Mouse (Mus musculus) heart, postnatal 0 days (tissue): ENCODE data around the gene Isg20. TPM values are rescaled to one million over a fixed set of nuclear protein-coding genes. Genes with fewer than 3 reads are reported as not detected.

Source experiments
- ATAC-seq: fragments of 200-750 bp; cut with Nextera tagmentation; 2 replicates; pipeline ENCODE4 v1.8.0; 2017; ENCODE audit warnings: low read depth, moderate number of reproducible peaks, moderate library complexity; ENCODE audit not compliant: insufficient read depth
- DNase-seq: peaks from one replicate; pipeline ENCODE4 v3.0.0-alpha.2; 2016; ENCODE audit warnings: low spot score
- H3K27ac ChIP-seq: fragments of 300-500 bp; sonication (generic); 2 replicates; pipeline ENCODE4 v1.5.1; 2014; ENCODE audit warnings: low read depth, mild to moderate bottlenecking
- H3K27me3 ChIP-seq: fragments of 300-500 bp; sonication (generic); 2 replicates; pipeline ENCODE4 v1.6.1; 2014; ENCODE audit warnings: low read length, mixed read lengths; ENCODE audit not compliant: control insufficient read depth, insufficient read depth
- H3K36me3 ChIP-seq: fragments of 300-500 bp; sonication (generic); replicated peaks from 2 replicates; pipeline ENCODE4 v1.6.1; 2014; ENCODE audit warnings: low read length, mixed read lengths; ENCODE audit not compliant: control insufficient read depth, insufficient read depth
- H3K4me1 ChIP-seq: fragments of 300-500 bp; sonication (generic); 2 replicates; pipeline ENCODE4 v1.6.1; 2014; ENCODE audit warnings: antibody characterized with exemption; ENCODE audit not compliant: control insufficient read depth, insufficient read depth
- H3K4me2 ChIP-seq: fragments of 300-500 bp; sonication (generic); 2 replicates; pipeline ENCODE4 v1.6.1; 2014; ENCODE audit warnings: low read depth, mild to moderate bottlenecking, low read length, moderate library complexity
- H3K4me3 ChIP-seq: fragments of 300-500 bp; sonication (generic); 2 replicates; pipeline ENCODE4 v1.5.1; 2014; ENCODE audit warnings: low read depth, low read length
- H3K9ac ChIP-seq: fragments of 300-500 bp; sonication (generic); replicated peaks from 2 replicates; pipeline ENCODE4 v1.6.1; 2014; ENCODE audit warnings: low read depth, low read length, mixed read lengths
- H3K9me3 ChIP-seq: fragments of 300-500 bp; sonication (generic); replicated peaks from 2 replicates; pipeline ENCODE4 v1.6.1; 2016; ENCODE audit warnings: low read length; ENCODE audit not compliant: control insufficient read depth
- CTCF ChIP-seq: IDR thresholded peaks from 2 replicates; pipeline ENCODE4 v1.5.1; 2016; ENCODE audit warnings: antibody characterized with exemption, control low read depth, low read depth
- EP300 ChIP-seq: IDR thresholded peaks from 2 replicates; pipeline ENCODE4 v1.6.1; 2016; ENCODE audit warnings: antibody characterized with exemption, low read depth
- WGBS: fragments of 180-500 bp; shearing (Covaris S2); extraction: QIAGEN DNeasy Blood & Tissue Kit; methylation state at CpG from one replicate; pipeline ENCODE4 v1.1.7; 2014; 5-methylcytosine and 5-hydroxymethylcytosine counted together
- polyA plus RNA-seq: library from polyadenylated mRNA; unstranded; fragments of >200 nt; fragmentation: Nextera tagmentation; extraction: Ambion mirVana; gene quantifications from 2 replicates; pipeline ENCODE4 v1.2.1, GENCODE M21; 2015
- total RNA-seq: library from RNA; depleted of rRNA; stranded (reverse); fragments of >200 nt; gene quantifications from 2 replicates; pipeline ENCODE4 v1.2.3, GENCODE M21; 2014; ENCODE audit warnings: low replicate concordance

The Isg20 gene
- total and polyA plus RNA-seq, 2 experiments from 2014 or later, result 0.31 to 5.2 TPM

- H3K27ac ChIP-seq, result no peak overlapping the region
- WGBS, result 82% methylated on average over 2 of the region's 2 CpGs
- DNase-seq (no peak), ATAC-seq (no peak)
- no peak for TF ChIP-seq EP300
- TF ChIP-seq CTCF, result no peak
- H3K4me1 ChIP-seq, result no peaks in the 10 kb centered on the region
- no peaks in the 10 kb centered on the region for H3K9me3 ChIP-seq
- H3K9ac ChIP-seq, result no peak overlapping the region
- H3K27me3 ChIP-seq, result no peaks in the 10 kb centered on the region
- no peak overlapping the region for H3K4me2 ChIP-seq
- H3K36me3 ChIP-seq, result peaks cover 43% of the 10 kb centered on the region
- no peak overlapping the region for H3K4me3 ChIP-seq
Measured at GRCm38 (mm10) chr7:78904175-78904574, 9.0 kb upstream of the Isg20 start.

GRCm38 (mm10) chr7:78909026-78909425 is 4.2 kb upstream of the Isg20 start:
- H3K9ac ChIP-seq, result no peak overlapping the region
- H3K4me3 ChIP-seq, result no peak overlapping the region
- peaks cover 29% of the 10 kb centered on the region; the same call in 1 of the 2 replicates for H3K36me3 ChIP-seq
- TF ChIP-seq EP300 (no peak), CTCF (no peak)
- DNase-seq (no peak), ATAC-seq (no peak)
- WGBS, result 82% methylated on average over 6 of the region's 6 CpGs
- peaks cover 18% of the 10 kb centered on the region for H3K4me1 ChIP-seq
- H3K27ac ChIP-seq, result no peak overlapping the region
- H3K27me3 ChIP-seq, result no peaks in the 10 kb centered on the region
- no peak overlapping the region for H3K4me2 ChIP-seq
- H3K9me3 ChIP-seq, result no peaks in the 10 kb centered on the region

GRCm38 (mm10) chr7:78910336-78911098 is 2.7 kb upstream of the Isg20 start:
- no peak overlapping the region for H3K9ac ChIP-seq
- peaks cover 22% of the 10 kb centered on the region for H3K4me1 ChIP-seq
- H3K27ac ChIP-seq, result no peak overlapping the region
- no peak overlapping the region for H3K4me3 ChIP-seq
- no peaks in the 10 kb centered on the region for H3K9me3 ChIP-seq
- no peak for ATAC-seq
- no peak for TF ChIP-seq EP300
- no peak for TF ChIP-seq CTCF
- no peaks in the 10 kb centered on the region for H3K27me3 ChIP-seq
- no peak for DNase-seq
- peaks cover 18% of the 10 kb centered on the region; the same call in 1 of the 2 replicates for H3K36me3 ChIP-seq
- H3K4me2 ChIP-seq, result no peak overlapping the region
- 47% methylated on average over 6 of the region's 6 CpGs for WGBS

GRCm38 (mm10) chr7:78911209-78911608 is 2.0 kb upstream of the Isg20 start:
- ATAC-seq (no peak), DNase-seq (no peak)
- WGBS, result 88% methylated on average over 4 of the region's 4 CpGs
- no peak overlapping the region for H3K9ac ChIP-seq
- no peak overlapping the region for H3K4me3 ChIP-seq
- H3K4me2 ChIP-seq, result no peak overlapping the region
- TF ChIP-seq CTCF (no peak), EP300 (no peak)
- H3K27me3 ChIP-seq, result no peaks in the 10 kb centered on the region
- H3K9me3 ChIP-seq, result no peaks in the 10 kb centered on the region
- H3K4me1 ChIP-seq, result peaks cover 23% of the 10 kb centered on the region
- H3K36me3 ChIP-seq, result 0 out of 2 replicates have a peak, but pooled peaks cover 11% of the 10 kb centered on the region
- no peak overlapping the region for H3K27ac ChIP-seq

GRCm38 (mm10) chr7:78912253-78912973 is 811 bp upstream of the Isg20 start:
- Histone ChIP-seq H3K36me3 (0 out of 2 replicates have a peak, but pooled peaks cover 3% of the 10 kb centered on the region), H3K27me3 (no peaks in the 10 kb centered on the region), H3K9ac (peak overlapping the region; percentile 40; the same call in 1 of the 2 replicates), H3K9me3 (no peaks in the 10 kb centered on the region), H3K4me2 (peak overlapping the region; percentile 64), H3K4me3 (peak overlapping the region; percentile 33), H3K27ac (peak overlapping the region; percentile 23; the same call in 1 of the 2 replicates), H3K4me1 (peaks cover 26% of the 10 kb centered on the region)
- 13% methylated on average over 20 of the region's 20 CpGs for WGBS
- peak; percentile 24; the same call in 1 of the 2 replicates for ATAC-seq
- TF ChIP-seq CTCF (no peak), EP300 (no peak)
- peak; percentile 45 for DNase-seq
